Mouse (Mus musculus) olfactory bulb, adult 2 months (tissue): ENCODE results near the gene F2.

Experiments used
- CTCF ChIP-seq: fragments of 200-500 bp; IDR thresholded peaks from 2 replicates; pipeline ENCODE4 v1.5.1; 2012; ENCODE audit warnings: low read depth, mild to moderate bottlenecking, low read length, moderate library complexity; ENCODE audit not compliant: insufficient read depth
- POLR2A ChIP-seq: fragments of 200-500 bp; IDR thresholded peaks from 2 replicates; pipeline ENCODE4 v1.6.1; 2012; ENCODE audit warnings: mild to moderate bottlenecking, low read depth, low read length, moderate library complexity; ENCODE audit not compliant: insufficient read depth

GRCm38 (mm10) chr2:91682850-91683249 is 46.6 kb upstream of the F2 start:
- TF ChIP-seq POLR2A (no peak), CTCF (no peak)
